Mouse (Mus musculus) left cerebral cortex, postnatal 10 days (tissue): Measurements from ENCODE around the gene Vps26c. TPM values are rescaled to one million over a fixed set of nuclear protein-coding genes. Genes with fewer than 3 reads are reported as not detected.
"Not testable (repeated sequence)": the region's sequence is repeated elsewhere in the genome, so short reads cannot be mapped to it uniquely, and the experiment has no call there.

Experiments
- DNase-seq, 2 experiments: peaks; one replicate each; pipeline ENCODE4 v3.0.0; 2021 to 2022; ENCODE audit warnings: low spot score in 2 of 2, mixed read lengths in 1 of 2; ENCODE audit errors: extremely low spot score in 1 of 2
- intact Hi-C: fragments of 180-260 bp; cut with DNase I; formaldehyde crosslinking; loops from one replicate; pipeline ENCODE4 v1.15.1; 2025
- total RNA-seq, 2 experiments: library from RNA; stranded (reverse); gene quantifications; 2 replicates each; pipeline ENCODE4 v1.2.3; 2021

Vps26c gene
- total RNA-seq, 2 experiments from 2014 or later: 32.8 to 33.0 TPM

GRCm38 (mm10) chr16:94509983-94510382 is 16.6 kb downstream of the Vps26c start:
- no peak for DNase-seq
- intact Hi-C loops: no loop called here

- intact Hi-C loops: no loop called here
- no peak for DNase-seq
Observed at GRCm38 (mm10) chr16:94508769-94509168, 17.9 kb downstream of the Vps26c start.

DNA sequence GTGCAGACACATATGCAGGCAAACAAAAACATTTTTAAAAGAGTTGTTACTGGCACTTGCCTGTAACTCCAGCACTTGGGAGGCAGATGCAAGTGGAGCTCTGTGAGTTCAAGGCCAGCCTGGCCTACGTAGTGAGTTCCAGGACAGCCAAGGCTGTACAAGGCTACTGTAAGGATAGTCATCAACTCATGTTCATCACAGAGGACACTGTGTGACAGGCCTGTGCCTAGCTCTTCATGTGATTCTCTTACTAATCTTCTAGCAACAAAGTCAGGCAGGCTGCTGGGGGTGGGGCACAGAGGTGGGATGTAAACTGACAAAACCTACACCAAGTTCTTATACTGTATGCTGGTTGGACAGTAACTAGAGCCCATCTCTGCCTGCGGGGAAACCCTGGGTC is 19.6 kb downstream of the Vps26c start:
- no peak for DNase-seq

GRCm38 (mm10) chr16:94504192-94504591 is 22.4 kb downstream of the Vps26c start:
- intact Hi-C loops: no loop called here
- DNase-seq: no peak

More for the DNA sequence above, 19.6 kb downstream of the Vps26c start:
- intact Hi-C loops: no loop called here

- peak; percentile 59 to 64 for DNase-seq
- intact Hi-C loops: no loop called here
Observed at GRCm38 (mm10) chr16:94497911-94498310, 28.7 kb downstream of the Vps26c start.

GRCm38 (mm10) chr16:94497176-94497575 is 29.5 kb downstream of the Vps26c start:
- DNase-seq, intact Hi-C loops: not testable (repeated sequence)

- intact Hi-C loops: no loop called here
- DNase-seq: peak in 1 of 2 experiments; percentile 25
Observed at GRCm38 (mm10) chr16:94489326-94489725, 37.3 kb downstream of the Vps26c start.

- intact Hi-C loops: no loop called here
- DNase-seq: no peak
Observed at GRCm38 (mm10) chr16:94487341-94487740, 39.3 kb downstream of the Vps26c start.

GRCm38 (mm10) chr16:94484752-94485535 is 41.7 kb downstream of the Vps26c start:
- intact Hi-C loops: no loop called here
- DNase-seq: no peak

GRCm38 (mm10) chr16:94473086-94473822 is 53.4 kb downstream of the Vps26c start:
- intact Hi-C loops: loop anchor here (10.0 kb wide), 1 partner anchor 242 kb away; no protein-coding TSS in a partner anchor
- DNase-seq: peak; percentile 58 to 60

DNA sequence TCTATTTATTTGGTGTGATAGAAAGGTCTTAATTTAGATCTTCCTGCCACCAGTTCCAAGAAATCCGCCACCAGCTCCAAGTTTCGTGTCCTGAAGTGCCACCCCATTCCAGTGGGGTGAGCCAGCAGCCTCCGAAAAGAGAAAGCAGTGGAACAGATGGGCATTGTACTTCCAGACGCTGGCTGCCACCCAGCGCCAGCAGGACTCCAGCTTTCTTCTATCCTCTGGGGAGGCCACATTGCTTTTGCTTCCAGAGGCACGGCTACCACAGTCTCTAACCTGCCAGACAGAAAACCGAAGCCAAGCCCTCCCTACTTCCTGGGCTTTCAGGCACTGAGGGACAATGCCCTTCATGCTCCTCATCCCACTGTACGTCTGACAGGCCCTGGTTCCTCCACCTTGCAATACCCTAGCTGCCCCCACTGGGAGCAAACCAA is 54.1 kb downstream of the Vps26c start:
- peak; percentile 79 to 88 for DNase-seq

DNA sequence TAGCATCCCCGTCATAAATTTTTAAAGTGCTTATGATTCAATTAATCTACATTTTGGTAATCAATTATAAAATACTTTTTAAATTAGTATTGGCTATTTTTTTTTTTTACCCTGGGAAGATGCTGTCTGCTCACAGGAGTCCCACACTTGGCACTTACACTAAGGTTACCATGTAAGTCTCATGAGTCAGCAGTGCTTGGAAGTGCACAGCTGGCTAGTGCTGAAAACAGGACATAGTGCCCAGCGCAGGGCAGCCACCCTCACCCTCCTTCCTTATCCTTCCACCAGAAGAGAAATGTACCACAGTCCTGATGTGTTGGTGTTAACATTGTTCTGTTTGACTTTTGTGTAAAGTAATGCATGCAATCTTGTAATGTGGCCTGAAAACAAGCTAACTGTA is 58.2 kb downstream of the Vps26c start:
- intact Hi-C loops: loop anchor here (10.0 kb wide), 1 partner anchor 876 kb away; no protein-coding TSS in a partner anchor

More for the DNA sequence above, 54.1 kb downstream of the Vps26c start:
- intact Hi-C loops: loop anchor here (10.0 kb wide), 1 partner anchor 242 kb away; no protein-coding TSS in a partner anchor

DNA sequence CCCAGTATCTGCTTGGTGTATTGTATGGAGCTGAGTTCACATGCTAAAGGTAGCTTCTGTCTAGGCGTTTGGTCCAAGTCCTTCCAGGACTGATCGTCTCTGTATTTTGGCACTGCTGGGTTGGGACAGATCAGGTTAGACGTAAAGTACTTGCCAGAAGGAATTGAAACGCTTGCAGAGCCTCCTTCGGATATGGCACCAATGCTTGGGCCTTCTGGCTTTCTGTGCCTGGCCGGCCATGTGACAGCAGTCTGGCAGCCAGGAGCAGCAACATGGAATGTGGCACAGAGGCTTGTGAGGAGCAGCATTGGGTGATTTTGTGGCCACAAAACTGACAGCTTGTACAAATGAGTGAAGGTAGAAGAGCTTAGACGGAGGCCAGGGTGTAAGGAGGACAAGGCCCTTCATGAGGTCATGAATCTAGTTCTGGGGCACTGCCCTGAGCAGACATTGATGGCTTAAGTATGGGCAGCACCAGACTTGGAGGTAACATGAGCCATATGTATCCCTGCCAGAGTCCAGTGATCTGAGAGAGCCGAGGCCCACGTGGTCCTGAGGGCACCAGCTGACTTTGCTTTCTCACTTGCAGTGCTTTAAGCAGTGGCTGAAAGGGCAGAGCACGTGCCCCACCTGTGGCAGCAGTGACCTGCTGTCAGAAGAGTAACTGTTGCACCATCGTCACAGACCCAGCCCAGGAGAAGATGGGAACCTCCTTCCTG is 59.1 kb downstream of the Vps26c start:
- intact Hi-C loops: loop anchor here (10.0 kb wide), 1 partner anchor 877 kb away; no protein-coding TSS in a partner anchor
- DNase-seq: no peak

More for the DNA sequence above, 58.2 kb downstream of the Vps26c start:
- no peak for DNase-seq

DNA sequence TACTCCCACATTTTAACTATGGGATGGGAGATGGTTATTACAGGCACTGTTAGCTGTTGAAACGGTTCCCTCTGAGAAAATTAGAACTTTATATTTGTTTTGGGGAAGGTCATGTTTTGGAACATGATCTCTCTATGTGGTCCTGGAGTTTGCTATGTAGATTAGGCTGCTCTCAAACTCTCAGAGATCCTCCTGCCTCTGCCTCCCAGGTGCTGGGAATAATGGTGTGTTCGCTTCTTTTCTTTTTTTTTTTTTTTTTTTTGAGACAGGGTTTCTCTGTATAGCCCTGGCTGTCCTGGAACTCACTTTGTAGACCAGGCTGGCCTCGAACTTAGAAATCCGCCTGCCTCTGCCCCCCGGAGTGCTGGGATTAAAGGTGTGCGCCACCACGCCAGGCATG is 60.3 kb downstream of the Vps26c start:
- intact Hi-C loops: loop anchor here (10.0 kb wide), 1 partner anchor 878 kb away; no protein-coding TSS in a partner anchor
- not testable (repeated sequence) for DNase-seq

- DNase-seq: no peak
- intact Hi-C loops: loop anchor here (10.0 kb wide), 1 partner anchor 879 kb away; no protein-coding TSS in a partner anchor
Observed at GRCm38 (mm10) chr16:94465900-94466299, 60.7 kb downstream of the Vps26c start.

- intact Hi-C loops: loop anchor here (10.0 kb wide), 1 partner anchor 881 kb away; no protein-coding TSS in a partner anchor
- DNase-seq: no peak
Observed at GRCm38 (mm10) chr16:94464067-94464466, 62.6 kb downstream of the Vps26c start.

DNA sequence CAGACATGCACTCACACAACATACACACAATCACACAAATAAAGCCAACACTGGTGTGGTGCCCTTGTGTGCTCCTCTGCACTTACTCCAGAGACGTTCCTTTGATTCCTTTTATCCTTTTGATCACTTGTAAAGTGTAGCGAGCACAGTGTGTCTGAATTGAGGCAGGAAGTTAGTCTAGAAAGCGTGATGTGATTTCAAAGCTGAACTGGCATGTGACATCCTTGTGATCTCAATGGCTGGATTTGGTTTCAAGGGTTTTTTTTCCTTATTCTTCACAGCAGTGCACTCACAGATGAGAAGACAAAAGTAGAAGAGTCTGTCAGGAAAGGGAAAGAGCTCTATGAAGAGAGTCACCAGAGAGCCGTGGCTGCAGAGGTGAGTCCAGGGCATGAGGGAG is 72.5 kb downstream of the Vps26c start:
- no peak for DNase-seq
- intact Hi-C loops: no loop called here

DNA sequence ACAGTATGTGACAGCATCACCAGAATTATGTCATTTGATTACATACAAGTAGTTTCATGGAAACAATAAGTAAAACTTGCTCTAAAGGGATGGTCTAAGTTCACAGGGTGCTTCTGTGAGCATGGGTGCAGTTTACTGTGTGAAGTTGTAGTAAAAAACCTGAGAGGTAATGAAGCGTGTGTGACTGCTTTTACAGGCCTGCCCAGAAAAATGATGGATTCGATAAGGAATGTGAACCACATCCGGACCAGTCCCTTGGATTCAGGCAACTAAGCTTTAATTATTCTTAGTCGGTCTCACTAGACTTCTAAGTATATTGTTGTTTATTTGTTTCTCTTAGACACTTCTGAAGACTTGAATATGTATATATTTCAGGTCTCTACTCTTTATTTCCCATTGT is 73.9 kb downstream of the Vps26c start:
- intact Hi-C loops: no loop called here
- DNase-seq: no peak
